Mouse (Mus musculus): ENCODE measurements around the gene Actr3. TPM values are rescaled to one million over a fixed set of nuclear protein-coding genes. Genes with fewer than 3 reads are reported as not detected.

Actr3 gene
- polyA plus RNA-seq (2012; rRNA removed; ENCODE audit: low replicate concordance), result 46.8 and 82.4 TPM in 2 replicates

GRCm38 (mm10) chr1:125435369-125436135 is at the start of gene Actr3:
Gene Actr3, minus strand, starts transcription at chr1:125435727.

Other genes starting within 250 kb of the Actr3 start
- gene Slc35f5, start 124.9 kb upstream of the Actr3 start, polyA plus RNA-seq (2012; rRNA removed; ENCODE audit: low replicate concordance), result 24.5 and 53.1 TPM in 2 replicates
- 1.2 and 4.9 TPM in 2 replicates for gene Gpr39, start 241.3 kb upstream of the Actr3 start, polyA plus RNA-seq (2012; rRNA removed; ENCODE audit: low replicate concordance)